Mouse (Mus musculus) adrenal gland, postnatal 25 days (tissue): Measurements from ENCODE around the gene Sox13. TPM values are rescaled to one million over a fixed set of nuclear protein-coding genes. Genes with fewer than 3 reads are reported as not detected.
A peak's percentile ranks its signal among the peaks of the same experiment; 100 is the strongest.
"Not testable (repeated sequence)": the region's sequence is repeated elsewhere in the genome, so short reads cannot be mapped to it uniquely, and the experiment has no call there.

Experiments used
- DNase-seq: peaks from one replicate; pipeline ENCODE4 v3.0.0; 2021; ENCODE audit warnings: mixed read lengths
- total RNA-seq: library from RNA; stranded (reverse); gene quantifications from 2 replicates; pipeline ENCODE4 v1.2.3, GENCODE M21; 2021

Sox13 gene
- total RNA-seq, 1 experiment from 2014 or later, result 20.0 TPM

- DNase-seq, result peak; percentile 44
Measured at GRCm38 (mm10) chr1:133367606-133368488, 56.3 kb downstream of the Sox13 start.

GRCm38 (mm10) chr1:133366951-133367605 lies 57.1 kb downstream of the Sox13 start:
- no peak for DNase-seq

- DNase-seq, result no peak
Measured at GRCm38 (mm10) chr1:133364890-133365289, 59.3 kb downstream of the Sox13 start.

- DNase-seq, result no peak
Measured at GRCm38 (mm10) chr1:133364022-133364630, 60.1 kb downstream of the Sox13 start.

GRCm38 (mm10) chr1:133363276-133364021 lies 60.7 kb downstream of the Sox13 start, which contains the start of gene Etnk2:
Etnk2 (plus strand) TSS chr1:133363572.
- DNase-seq, result peak; percentile 89

GRCm38 (mm10) chr1:133362103-133362502 lies 62.1 kb downstream of the Sox13 start:
- DNase-seq, result no peak

GRCm38 (mm10) chr1:133361006-133361405 lies 63.2 kb downstream of the Sox13 start:
- DNase-seq, result no peak

- DNase-seq, result no peak
Measured at GRCm38 (mm10) chr1:133356330-133356729, 67.8 kb downstream of the Sox13 start.

- no peak for DNase-seq
Measured at GRCm38 (mm10) chr1:133355912-133356311, 68.3 kb downstream of the Sox13 start.

GRCm38 (mm10) chr1:133355469-133355868 lies 68.7 kb downstream of the Sox13 start:
- DNase-seq, result no peak

GRCm38 (mm10) chr1:133353371-133353809 lies 70.8 kb downstream of the Sox13 start:
- DNase-seq, result peak; percentile 80

GRCm38 (mm10) chr1:133351762-133352161 lies 72.4 kb downstream of the Sox13 start:
- DNase-seq, result no peak

GRCm38 (mm10) chr1:133350210-133350609 lies 74.0 kb downstream of the Sox13 start, which contains the start of gene Ren1:
Ren1 (plus strand) TSS chr1:133350510.
- no peak for DNase-seq

GRCm38 (mm10) chr1:133347693-133348520 lies 76.3 kb downstream of the Sox13 start:
- no peak for DNase-seq

- no peak for DNase-seq
Measured at GRCm38 (mm10) chr1:133347226-133347625, 77.0 kb downstream of the Sox13 start.

GRCm38 (mm10) chr1:133346531-133346930 lies 77.6 kb downstream of the Sox13 start:
- no peak for DNase-seq

- DNase-seq, result no peak
Measured at GRCm38 (mm10) chr1:133344357-133344756, 79.8 kb downstream of the Sox13 start.

- DNase-seq, result not testable (repeated sequence)
Measured at GRCm38 (mm10) chr1:133340403-133340802, 83.8 kb downstream of the Sox13 start.

GRCm38 (mm10) chr1:133333937-133334336 lies 90.2 kb downstream of the Sox13 start:
- DNase-seq, result no peak

- DNase-seq, result no peak
Measured at GRCm38 (mm10) chr1:133332656-133333430, 91.3 kb downstream of the Sox13 start.
